Mouse (Mus musculus) thymus, postnatal 0 days (tissue): ENCODE results near the gene Zfp354c. TPM values are rescaled to one million over a fixed set of nuclear protein-coding genes. Genes with fewer than 3 reads are reported as not detected.
A peak's percentile ranks its signal among the peaks of the same experiment; 100 is the strongest.

ENCODE experiments used
- DNase-seq: peaks from one replicate; pipeline ENCODE4 v3.0.0-alpha.2; 2015; ENCODE audit warnings: low spot score
- polyA plus RNA-seq: library from polyadenylated mRNA; unstranded; fragments of >200 nt; fragmentation: Nextera tagmentation; extraction: Ambion mirVana; gene quantifications from 2 replicates; pipeline ENCODE4 v1.2.1, GENCODE M21; 2015

Gene Zfp354c
- 7.7 and 7.9 TPM in 2 replicates for polyA plus RNA-seq

DNA sequence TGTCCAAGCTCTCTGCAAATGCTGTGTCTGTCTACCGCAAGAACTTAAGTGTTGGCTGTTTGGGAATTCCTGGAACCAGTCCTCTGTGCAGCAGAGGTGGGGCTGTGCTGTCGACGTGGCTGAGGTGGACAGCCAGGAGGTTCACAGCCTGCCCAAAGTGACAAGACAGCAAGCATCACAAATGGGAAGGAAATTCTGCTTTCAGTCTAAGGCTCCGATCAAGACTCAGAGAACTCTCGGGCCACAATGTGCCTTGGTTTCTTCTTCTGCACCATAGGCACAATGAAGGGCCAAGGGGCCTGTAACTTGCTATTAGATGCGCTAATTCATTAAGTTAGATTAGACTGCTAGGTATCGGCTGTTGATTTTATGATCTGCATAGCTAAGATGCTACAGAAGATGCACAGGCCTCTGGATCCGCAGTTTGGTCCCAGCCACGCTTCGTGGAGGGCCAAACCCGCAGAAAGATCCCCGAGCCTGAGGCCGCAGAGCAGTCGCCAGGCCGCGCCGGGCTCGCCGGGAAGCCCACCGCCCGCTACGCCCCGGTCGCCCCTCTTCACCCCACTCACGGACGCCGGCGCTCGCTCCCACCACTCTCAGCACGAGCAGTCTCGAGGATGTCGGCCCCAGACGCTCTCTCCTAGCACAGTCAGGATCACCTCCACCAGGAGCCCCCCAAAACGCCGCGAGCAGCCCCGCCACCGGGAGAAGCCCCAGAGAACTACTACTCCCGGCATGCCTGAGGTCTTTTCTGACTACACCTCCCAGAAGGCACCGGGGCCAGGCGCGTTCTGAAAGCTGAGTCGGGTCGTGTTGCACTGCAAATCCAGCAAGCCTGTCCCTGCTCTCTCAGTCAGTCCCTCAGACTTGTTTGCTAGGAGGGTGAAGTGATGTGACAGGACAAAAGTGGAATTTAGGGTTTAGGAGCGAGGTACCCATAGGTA lies at the start of gene Zfp354c:
Gene Zfp354c (minus strand): TSS at position 715 of the 944 bp plus-strand sequence.
- peak; percentile 85 for DNase-seq

DNA sequence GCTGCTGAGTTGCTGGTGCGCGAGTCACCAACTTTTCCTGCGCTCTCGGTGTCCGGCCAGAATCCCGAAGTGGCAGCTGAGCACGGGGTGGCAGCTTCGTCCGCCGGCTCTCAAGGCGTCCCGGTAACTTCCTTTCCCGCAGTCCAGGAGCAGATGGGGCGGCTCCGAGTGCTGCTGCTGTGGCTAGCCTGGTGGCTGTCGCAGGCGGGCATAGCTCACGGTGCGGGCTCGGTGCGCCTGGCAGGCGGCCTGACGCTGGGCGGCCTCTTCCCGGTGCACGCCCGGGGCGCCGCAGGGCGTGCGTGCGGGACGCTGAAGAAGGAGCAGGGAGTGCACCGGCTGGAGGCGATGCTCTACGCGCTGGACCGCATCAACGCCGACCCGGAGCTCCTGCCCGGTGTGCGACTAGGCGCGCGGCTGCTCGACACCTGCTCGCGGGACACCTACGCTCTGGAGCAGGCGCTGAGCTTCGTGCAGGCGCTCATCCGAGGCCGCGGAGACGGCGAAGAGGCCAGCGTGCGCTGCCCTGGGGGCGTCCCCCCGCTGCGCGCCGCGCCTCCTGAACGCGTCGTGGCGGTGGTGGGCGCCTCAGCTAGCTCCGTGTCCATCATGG lies 23.6 kb upstream of the Zfp354c start:
- DNase-seq, result peak; percentile 13

DNA sequence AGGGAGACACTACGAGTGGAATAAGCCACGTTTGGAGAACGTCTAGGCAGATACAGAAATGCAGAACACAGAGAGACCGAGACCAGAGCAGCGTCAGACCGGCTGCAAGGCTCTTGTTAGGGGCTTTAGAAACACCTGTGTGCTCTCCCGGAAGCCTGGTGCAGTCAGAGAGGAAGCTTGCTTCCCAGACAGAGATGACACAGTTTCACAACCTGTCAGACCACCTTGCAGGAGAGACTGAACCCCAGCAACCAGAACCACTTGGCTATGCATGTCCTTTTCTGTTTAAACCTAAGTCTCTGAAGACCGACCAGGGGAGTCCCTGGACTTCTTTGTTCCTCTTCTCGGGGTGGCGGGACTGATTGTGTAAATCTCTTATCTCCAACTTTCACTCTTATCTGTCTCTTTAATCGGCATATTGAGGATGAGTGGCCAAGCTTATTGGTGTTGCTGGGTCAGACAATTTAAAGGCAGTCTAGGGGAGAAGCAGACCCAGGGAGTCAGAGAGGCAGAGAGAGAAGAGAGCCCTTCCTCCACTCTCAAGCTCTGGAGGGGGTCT lies 22.7 kb upstream of the Zfp354c start, which contains the start of gene Grm6:
Gene Grm6 (plus strand): TSS at position 509 of the 559 bp plus-strand sequence.
- peak; percentile 80 for DNase-seq

DNA sequence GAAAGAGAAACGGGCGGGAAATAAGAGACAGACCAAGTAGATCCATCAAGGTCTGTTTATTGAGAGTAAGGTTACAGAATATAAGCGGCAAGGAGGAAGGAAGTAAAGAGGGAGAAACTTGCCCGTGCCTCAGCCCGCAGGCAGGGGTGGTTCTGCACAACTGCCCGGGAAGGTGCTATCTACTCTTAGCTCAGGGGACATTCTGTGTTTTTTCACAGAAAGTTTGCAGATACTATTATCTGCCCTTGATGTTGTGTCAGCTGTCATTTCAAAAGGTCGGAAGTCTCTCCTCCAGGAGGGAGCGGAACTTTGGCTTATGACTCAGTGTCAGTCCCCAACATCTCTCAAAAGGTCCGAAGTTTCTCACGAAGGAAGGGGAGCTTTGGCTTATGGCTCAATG lies 21.8 kb upstream of the Zfp354c start:
- DNase-seq, result peak; percentile 12

DNA sequence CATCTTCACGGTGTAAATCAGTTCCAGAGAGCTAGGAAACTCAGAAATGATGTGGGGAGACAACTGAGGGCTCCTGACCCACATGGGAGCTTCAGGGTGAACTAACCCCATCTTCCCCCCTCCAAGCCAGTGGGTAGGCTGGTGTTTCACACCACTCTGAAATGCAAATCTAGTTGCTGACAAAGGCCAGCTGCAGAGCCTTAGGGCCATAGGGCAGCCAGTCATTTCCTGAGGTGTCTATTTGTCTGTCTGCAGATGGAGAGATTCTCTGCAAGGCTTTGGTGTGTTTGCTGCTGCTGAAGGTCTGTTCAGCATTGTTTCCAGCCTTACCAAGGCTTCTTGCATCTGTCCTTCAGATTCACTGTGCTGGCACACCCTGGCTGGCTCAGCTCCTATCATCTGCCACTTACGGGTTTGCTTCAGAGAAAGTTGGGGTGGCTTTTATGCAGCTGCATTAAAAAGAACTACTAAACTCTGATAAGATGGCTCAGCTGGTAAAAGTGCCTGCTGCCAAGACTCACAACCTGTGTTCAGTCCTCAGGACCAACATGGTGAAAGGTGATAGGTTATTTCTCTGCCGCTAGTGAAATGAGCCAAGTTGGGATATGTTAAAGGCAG lies 21.1 kb upstream of the Zfp354c start:
- DNase-seq, result peak; percentile 20

DNA sequence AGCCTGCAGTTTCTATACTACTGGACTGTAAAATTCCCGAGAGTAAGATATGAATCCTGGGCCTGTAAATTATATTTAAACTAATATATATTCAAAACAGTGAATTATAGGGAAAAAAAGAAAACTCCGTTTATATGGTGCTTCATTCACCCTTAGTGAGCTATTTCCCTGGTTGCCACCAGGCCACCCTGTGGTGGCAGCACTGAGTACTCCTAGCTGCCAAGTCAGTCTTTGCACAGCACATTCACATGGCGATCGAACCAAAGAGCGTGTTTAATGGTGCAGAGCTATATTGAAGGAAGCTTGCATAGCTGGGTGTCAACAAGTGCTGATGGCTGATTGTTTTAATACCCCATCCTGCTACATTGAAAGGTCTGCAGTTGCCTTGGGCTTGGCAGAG lies 19.5 kb upstream of the Zfp354c start:
- DNase-seq, result peak; percentile 35

DNA sequence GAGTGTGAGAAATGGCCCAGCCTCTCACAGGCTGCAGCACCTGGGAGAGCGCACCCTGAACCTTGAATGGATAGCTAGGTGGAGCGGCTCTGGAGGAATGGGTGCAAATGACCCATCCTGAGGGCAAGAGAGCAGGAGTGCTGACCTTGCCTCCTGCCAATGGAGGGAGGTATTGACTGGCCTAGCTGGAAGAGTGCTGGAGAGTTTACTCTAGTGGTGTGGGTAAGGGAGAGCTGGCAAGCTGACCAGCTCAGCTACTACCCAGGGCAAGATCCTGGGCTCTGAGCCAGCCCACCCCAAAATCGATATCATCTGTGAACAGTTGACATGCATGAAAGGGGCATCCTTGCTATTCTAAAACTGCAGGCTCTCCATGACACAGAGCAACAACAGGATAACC lies 18.4 kb upstream of the Zfp354c start:
- DNase-seq, result no peak

DNA sequence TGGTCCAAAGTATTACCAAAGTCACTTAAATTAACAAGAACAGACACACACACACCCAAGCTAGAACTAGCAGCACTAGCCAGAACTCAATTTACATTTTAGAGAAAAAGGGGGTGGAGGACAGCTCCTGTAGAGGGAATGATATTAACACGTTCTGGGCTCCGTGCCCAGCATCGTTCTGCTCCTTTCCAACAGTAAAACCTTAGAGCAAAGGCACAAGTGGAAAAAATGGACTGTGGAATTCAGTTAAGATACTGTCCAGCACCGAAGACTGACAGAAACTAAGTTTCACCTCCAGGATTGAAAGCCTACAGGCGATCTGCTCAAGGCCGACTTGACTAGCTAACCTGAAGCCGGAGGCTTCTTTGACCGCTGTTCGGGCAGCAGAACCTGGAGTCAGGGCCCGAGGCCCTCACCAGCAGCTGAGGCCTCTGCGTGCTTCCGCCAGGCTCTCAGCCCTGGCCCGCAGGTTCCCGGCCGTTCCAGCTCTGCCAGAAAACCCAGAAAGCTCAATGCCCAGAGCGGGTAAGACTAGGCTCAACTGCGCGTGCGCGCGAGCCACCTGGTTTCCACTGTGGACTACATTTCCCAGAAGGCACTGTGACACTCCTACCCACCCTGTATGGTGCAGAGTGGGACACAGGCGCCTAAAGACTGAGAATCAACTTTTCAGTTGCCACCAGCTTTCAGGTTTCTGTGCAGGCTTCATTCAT lies 13.7 kb upstream of the Zfp354c start, which contains the start of gene Zfp879:
Gene Zfp879 (minus strand): TSS at position 530 of the 713 bp plus-strand sequence.
- DNase-seq, result peak; percentile 93

DNA sequence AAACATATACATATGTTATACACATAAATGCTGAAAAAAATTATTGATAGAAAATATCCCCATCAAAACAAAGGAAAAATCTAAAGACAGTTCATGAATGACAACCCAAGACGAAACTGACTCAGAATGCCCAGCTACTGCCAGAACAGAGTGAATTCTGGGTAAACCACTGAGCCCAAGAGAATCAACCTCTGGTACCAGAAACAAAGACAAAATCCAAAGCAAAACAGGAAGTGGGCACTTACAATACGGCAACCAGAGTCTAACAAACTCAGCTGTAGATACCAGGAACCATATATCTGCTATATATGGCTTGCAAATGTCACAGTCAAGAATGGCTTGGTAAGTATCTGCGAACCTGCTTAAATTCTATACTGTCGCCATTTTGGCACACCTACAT lies 8.2 kb upstream of the Zfp354c start:
- DNase-seq, result peak; percentile 78

DNA sequence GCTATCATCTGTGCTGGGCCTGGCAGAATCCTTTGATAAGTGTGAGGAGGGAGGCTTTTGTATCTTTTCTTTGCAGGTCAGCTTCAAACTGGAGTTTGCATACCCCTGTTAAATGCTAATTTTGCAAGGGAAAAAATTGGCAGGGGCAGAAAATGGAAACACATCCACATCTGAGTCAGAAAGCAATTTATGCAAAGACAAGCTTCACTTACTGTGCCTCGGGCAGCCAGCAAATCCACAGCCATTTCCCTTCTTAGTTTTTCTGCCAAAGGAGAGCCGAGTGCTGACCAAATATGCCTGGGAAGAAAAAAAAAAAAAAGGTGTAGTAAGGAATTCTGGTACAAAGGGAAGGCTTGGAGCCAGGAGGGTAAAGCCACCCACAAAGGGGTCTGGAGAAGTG lies 1.3 kb downstream of the Zfp354c start:
- DNase-seq, result no peak

DNA sequence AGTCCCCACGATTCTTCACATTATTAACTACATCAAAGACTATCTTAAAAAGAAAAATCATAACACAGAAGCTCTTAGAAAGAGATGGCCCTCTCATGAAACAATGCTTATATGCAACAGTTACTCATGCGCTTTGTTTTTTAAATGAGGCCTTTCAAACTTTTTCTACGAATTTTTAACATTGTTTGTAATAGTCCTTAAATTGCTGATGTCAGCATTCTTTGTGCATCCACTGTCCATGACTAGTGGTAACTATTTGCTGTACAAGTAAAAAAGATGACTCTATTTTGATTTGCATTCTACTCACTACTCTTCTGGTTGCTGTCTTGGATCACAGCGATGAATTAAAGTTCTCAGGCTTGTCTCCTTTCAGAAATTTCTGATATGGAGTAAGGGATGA lies 13.3 kb downstream of the Zfp354c start:
- no peak for DNase-seq

DNA sequence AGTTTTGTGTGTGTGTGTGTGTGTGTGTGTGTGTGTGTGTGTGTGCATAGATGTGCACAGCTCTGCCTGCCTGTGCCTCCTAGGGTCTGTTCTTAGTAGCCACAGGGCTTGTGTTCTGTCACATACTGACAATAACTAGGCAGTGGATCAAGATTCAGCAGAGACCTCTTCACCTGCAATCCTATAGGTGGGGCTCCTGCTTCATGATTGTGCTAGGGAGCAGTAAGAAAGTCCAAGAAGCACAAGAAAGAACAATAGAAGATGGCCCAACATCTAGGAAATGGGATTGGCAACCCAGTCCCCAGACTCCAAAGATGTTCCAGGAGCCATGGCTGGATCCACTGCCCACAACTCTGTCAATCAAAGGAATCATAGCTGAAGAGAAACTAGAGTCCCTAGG lies 28.7 kb downstream of the Zfp354c start:
- peak; percentile 17 for DNase-seq

DNA sequence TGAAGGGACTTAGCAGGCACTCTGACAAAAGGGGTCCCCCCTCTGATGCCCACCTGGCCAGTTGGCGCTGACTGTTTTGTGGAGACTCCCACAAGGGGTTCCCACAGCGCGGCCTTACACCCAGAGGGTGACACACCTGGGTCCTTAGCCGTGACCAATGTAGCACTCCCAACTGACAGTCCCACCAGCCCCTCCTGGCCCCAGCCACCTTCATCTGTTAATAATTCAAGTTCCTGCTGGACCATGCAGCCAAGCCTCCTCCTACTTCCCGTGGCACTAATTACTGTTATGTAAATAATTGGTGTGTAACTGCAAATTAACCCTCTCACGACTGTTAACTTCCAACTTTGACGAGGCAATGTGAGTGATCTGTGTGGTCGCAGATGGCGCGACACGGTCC lies 29.9 kb downstream of the Zfp354c start:
- DNase-seq, result no peak

DNA sequence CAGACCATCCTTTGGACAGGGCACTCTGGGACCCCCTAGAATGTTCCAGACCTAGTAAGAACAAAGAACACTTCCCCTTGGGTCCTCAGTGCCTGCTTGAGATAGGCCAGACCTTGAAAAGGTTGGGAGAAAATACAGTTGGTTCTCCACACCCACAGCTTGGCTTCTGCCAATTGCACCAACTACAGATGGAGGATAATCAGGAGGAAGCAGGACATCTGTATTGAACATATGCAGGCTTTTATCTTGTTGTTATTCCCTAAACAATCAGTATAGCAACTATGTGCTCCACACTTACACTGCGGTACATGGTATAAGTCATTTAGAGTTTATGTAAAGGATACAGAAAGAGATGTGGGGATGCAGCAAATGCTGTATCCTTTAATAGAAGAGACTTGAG lies 56.5 kb downstream of the Zfp354c start:
- DNase-seq, result no peak

DNA sequence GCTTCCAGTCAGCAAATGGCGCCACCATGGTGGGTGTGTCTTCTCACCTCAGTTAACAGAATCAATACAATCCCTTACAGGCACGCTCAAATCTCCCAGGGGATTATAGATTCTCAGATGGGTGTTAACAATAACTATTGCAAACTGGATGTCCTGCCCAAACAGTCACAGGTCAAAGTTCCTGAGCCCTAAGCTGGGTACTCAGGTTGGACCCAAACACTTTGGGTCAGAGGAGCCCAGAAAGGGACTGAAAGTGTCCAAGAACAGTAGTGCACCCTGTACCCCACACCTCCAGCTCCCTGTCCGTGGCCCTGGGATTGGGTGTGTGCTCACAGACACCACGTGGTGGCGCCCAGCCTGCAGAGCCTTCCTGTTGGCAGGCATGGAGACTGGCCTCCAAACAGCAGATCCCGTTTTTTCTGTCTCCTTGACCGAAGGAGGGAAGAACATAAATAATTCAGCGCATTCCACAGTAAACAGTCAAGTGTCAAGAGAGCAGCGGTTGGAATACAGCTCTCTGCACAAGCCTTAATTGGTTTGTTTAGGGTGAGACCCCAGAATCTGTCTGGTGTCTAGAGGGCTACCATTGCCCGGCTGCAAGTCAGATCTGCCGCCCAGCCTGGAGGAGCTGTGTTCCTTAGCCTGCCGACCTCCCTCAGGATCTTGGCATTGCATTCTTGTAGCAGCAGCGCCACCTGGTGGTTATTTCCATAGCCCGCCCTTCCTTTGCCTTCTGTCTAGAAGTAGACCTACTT lies 58.4 kb downstream of the Zfp354c start:
- DNase-seq, result peak; percentile 78

DNA sequence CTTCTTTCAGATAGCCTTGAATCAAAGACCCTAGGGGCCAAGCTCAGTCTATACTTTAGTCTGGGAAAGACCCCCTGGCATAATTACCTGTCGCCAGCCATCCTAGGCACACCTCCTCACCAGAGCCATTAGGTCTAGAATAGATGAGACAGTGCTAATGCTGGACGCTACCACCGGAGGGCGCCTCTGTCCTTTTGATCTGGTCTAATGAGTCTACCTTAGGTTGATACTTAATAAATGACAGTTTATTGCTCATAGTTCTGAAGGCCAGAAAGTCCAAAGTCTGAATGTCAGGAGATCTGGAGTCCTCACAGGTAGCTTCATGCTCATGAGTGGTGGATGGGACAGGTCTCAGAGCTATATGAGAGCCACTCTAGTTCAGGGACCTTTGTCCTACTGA lies 60.5 kb downstream of the Zfp354c start:
- DNase-seq, result peak; percentile 33

DNA sequence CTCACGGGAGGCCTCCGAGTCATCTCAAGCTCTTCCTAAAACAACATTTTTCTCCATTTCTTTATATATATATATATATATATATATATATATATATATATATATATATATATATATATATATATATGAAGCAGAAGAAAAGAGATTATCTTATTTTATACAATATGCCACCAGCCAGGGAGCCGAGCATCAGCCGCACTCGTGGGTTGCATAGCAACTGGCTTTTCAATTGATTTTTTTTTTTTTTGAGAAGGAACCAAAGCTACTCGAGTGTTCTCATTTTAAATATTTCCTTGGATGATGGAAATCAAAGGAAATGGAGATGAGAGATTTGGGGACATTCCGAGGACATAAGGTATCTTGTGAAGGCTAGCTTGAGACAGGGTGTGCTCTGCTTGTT lies 61.1 kb downstream of the Zfp354c start:
- DNase-seq, result no peak
